Mouse (Mus musculus) hindbrain, embryonic 10.5 days (tissue): ENCODE results near the gene Vmn1r1. TPM values are rescaled to one million over a fixed set of nuclear protein-coding genes. Genes with fewer than 3 reads are reported as not detected.

Source experiments
- DNase-seq: peaks from one replicate; pipeline ENCODE4 v3.0.0-alpha.2; 2017; ENCODE audit warnings: low spot score
- H3K27ac ChIP-seq: fragments of 300-500 bp; sonication (generic); 2 replicates; pipeline ENCODE4 v1.5.1; 2016; ENCODE audit warnings: mild to moderate bottlenecking, moderate library complexity
- H3K27me3 ChIP-seq: fragments of 300-500 bp; sonication (generic); 2 replicates; pipeline ENCODE4 v1.6.1; 2016; ENCODE audit warnings: mild to moderate bottlenecking; ENCODE audit not compliant: poor library complexity, insufficient read depth, severe bottlenecking
- H3K36me3 ChIP-seq: fragments of 300-500 bp; sonication (generic); 2 replicates; pipeline ENCODE4 v1.6.1; 2016; ENCODE audit warnings: mild to moderate bottlenecking, moderate library complexity
- H3K4me1 ChIP-seq: fragments of 300-500 bp; sonication (generic); replicated peaks from 2 replicates; pipeline ENCODE4 v1.6.1; 2016; ENCODE audit warnings: mild to moderate bottlenecking
- H3K4me3 ChIP-seq: fragments of 300-500 bp; sonication (generic); 2 replicates; pipeline ENCODE4 v1.5.1; 2016; ENCODE audit warnings: mild to moderate bottlenecking, moderate library complexity
- H3K9me3 ChIP-seq: fragments of 300-500 bp; sonication (generic); 2 replicates; pipeline ENCODE4 v1.6.1; 2016; ENCODE audit warnings: mild to moderate bottlenecking, moderate library complexity
- WGBS: fragments of 180-500 bp; shearing (Covaris S2); methylation state at CpG from one replicate; pipeline ENCODE4 v1.1.7; 2016; 5-methylcytosine and 5-hydroxymethylcytosine counted together
- polyA plus RNA-seq: library from polyadenylated mRNA; unstranded; fragments of >200 nt; fragmentation: Nextera tagmentation; extraction: Ambion mirVana; gene quantifications from 2 replicates; pipeline ENCODE4 v1.2.1, GENCODE M21; 2016

Gene Vmn1r1
- polyA plus RNA-seq, 1 experiment from 2014 or later = not detected

- Histone ChIP-seq H3K4me1 (no peaks in the 10 kb centered on the region), H3K27ac (no peak overlapping the region), H3K4me3 (no peak overlapping the region), H3K36me3 (no peaks in the 10 kb centered on the region), H3K27me3 (no peaks in the 10 kb centered on the region), H3K9me3 (0 out of 2 replicates have a peak, but pooled peaks cover 3% of the 10 kb centered on the region)
- 87% methylated on average over 2 of the region's 2 CpGs for WGBS
- peak; percentile 20 for DNase-seq
Observed at GRCm38 (mm10) chr1:182149966-182150365, 14.3 kb downstream of the Vmn1r1 start.

- H3K4me1 ChIP-seq = no peaks in the 10 kb centered on the region
- 84% methylated on average over 7 of the region's 7 CpGs for WGBS
- no peak overlapping the region for H3K27ac ChIP-seq
- no peaks in the 10 kb centered on the region for H3K27me3 ChIP-seq
- 0 out of 2 replicates have a peak, but pooled peaks cover 3% of the 10 kb centered on the region for H3K9me3 ChIP-seq
- H3K4me3 ChIP-seq = no peak overlapping the region
- H3K36me3 ChIP-seq = no peaks in the 10 kb centered on the region
- DNase-seq = no peak
Observed at GRCm38 (mm10) chr1:182148864-182149514, 15.3 kb downstream of the Vmn1r1 start.

DNA sequence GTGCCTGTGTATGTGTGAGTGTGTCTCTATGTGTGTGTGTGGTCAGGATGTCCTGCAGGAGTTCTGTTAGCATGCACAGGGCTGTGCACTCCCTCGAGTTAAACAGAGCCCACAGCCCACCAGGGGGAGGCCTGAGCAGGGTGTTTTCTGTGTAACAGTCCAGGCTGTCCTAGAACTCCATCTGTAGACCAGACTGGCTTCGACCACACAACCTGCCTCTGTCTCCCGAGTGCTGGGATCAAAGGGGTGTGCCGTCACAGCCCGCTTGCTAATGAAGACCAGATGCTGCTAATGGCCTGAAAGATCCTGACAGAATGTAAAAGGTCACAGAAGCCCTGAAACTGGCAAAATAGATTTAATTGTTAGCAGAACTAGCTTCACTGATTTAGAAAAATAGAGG is 18.7 kb downstream of the Vmn1r1 start:
- no peaks in the 10 kb centered on the region for H3K27me3 ChIP-seq
- no peaks in the 10 kb centered on the region for H3K4me1 ChIP-seq
- peak; percentile 54 for DNase-seq
- H3K4me3 ChIP-seq = no peak overlapping the region
- no peaks in the 10 kb centered on the region for H3K36me3 ChIP-seq
- 0 out of 2 replicates have a peak, but pooled peaks cover 3% of the 10 kb centered on the region for H3K9me3 ChIP-seq
- 62% methylated on average over 5 of the region's 5 CpGs for WGBS
- no peak overlapping the region for H3K27ac ChIP-seq

- Histone ChIP-seq H3K4me3 (no peak overlapping the region), H3K9me3 (no peaks in the 10 kb centered on the region), H3K27me3 (0 out of 2 replicates have a peak, but pooled peaks cover 5% of the 10 kb centered on the region), H3K27ac (no peak overlapping the region), H3K4me1 (peaks cover 7% of the 10 kb centered on the region; the same call in 1 of the 2 replicates), H3K36me3 (no peaks in the 10 kb centered on the region)
- 74% methylated on average over 8 of the region's 8 CpGs for WGBS
- DNase-seq = no peak
Observed at GRCm38 (mm10) chr1:182143288-182143687, 21.0 kb downstream of the Vmn1r1 start.

GRCm38 (mm10) chr1:182142725-182143124 is 21.6 kb downstream of the Vmn1r1 start:
- 94% methylated on average over 13 of the region's 13 CpGs for WGBS
- no peak for DNase-seq

DNA sequence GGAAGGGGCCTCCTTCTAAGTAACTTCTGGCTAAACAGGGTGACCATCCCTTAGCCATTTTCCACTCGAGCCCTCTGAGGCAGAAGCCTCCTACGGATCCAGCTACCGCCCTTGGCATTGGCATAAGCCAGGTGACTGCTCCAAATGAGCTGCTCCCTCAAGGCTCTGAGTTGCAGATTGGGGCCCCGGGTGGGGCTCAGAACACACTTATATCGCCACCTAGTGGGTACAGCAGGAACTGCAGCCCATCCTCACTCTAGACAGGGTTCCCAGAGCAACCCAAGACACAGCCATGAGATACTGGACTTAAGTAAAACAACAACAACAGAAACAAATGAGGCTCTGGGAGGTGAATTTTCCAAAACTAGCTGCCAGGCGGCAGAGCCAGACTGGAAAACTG is 23.9 kb downstream of the Vmn1r1 start:
- H3K4me1 ChIP-seq = peaks cover 25% of the 10 kb centered on the region
- 1% methylated on average over 6 of the region's 6 CpGs for WGBS
- H3K4me3 ChIP-seq = no peak overlapping the region
- no peaks in the 10 kb centered on the region for H3K36me3 ChIP-seq
- no peaks in the 10 kb centered on the region for H3K9me3 ChIP-seq
- DNase-seq = peak; percentile 81
- no peak overlapping the region for H3K27ac ChIP-seq
- 0 out of 2 replicates have a peak, but pooled peaks cover 5% of the 10 kb centered on the region for H3K27me3 ChIP-seq

More at GRCm38 (mm10) chr1:182142725-182143124, 21.6 kb downstream of the Vmn1r1 start:
- no peaks in the 10 kb centered on the region for H3K36me3 ChIP-seq
- H3K4me1 ChIP-seq = peaks cover 7% of the 10 kb centered on the region; the same call in 1 of the 2 replicates
- H3K27ac ChIP-seq = no peak overlapping the region
- H3K27me3 ChIP-seq = 0 out of 2 replicates have a peak, but pooled peaks cover 5% of the 10 kb centered on the region
- H3K4me3 ChIP-seq = no peak overlapping the region
- H3K9me3 ChIP-seq = no peaks in the 10 kb centered on the region

- peaks cover 25% of the 10 kb centered on the region for H3K4me1 ChIP-seq
- no peak overlapping the region for H3K4me3 ChIP-seq
- WGBS = 38% methylated on average over 9 of the region's 9 CpGs
- H3K27me3 ChIP-seq = 0 out of 2 replicates have a peak, but pooled peaks cover 5% of the 10 kb centered on the region
- no peaks in the 10 kb centered on the region for H3K9me3 ChIP-seq
- no peak overlapping the region for H3K27ac ChIP-seq
- H3K36me3 ChIP-seq = no peaks in the 10 kb centered on the region
- no peak for DNase-seq
Observed at GRCm38 (mm10) chr1:182139937-182140336, 24.3 kb downstream of the Vmn1r1 start.

- H3K4me3 ChIP-seq = no peak overlapping the region
- 79% methylated on average over 8 of the region's 8 CpGs for WGBS
- no peaks in the 10 kb centered on the region for H3K9me3 ChIP-seq
- no peak overlapping the region for H3K27ac ChIP-seq
- no peak for DNase-seq
- H3K4me1 ChIP-seq = peaks cover 25% of the 10 kb centered on the region
- H3K27me3 ChIP-seq = 0 out of 2 replicates have a peak, but pooled peaks cover 5% of the 10 kb centered on the region
- no peaks in the 10 kb centered on the region for H3K36me3 ChIP-seq
Observed at GRCm38 (mm10) chr1:182138172-182138571, 26.1 kb downstream of the Vmn1r1 start.

DNA sequence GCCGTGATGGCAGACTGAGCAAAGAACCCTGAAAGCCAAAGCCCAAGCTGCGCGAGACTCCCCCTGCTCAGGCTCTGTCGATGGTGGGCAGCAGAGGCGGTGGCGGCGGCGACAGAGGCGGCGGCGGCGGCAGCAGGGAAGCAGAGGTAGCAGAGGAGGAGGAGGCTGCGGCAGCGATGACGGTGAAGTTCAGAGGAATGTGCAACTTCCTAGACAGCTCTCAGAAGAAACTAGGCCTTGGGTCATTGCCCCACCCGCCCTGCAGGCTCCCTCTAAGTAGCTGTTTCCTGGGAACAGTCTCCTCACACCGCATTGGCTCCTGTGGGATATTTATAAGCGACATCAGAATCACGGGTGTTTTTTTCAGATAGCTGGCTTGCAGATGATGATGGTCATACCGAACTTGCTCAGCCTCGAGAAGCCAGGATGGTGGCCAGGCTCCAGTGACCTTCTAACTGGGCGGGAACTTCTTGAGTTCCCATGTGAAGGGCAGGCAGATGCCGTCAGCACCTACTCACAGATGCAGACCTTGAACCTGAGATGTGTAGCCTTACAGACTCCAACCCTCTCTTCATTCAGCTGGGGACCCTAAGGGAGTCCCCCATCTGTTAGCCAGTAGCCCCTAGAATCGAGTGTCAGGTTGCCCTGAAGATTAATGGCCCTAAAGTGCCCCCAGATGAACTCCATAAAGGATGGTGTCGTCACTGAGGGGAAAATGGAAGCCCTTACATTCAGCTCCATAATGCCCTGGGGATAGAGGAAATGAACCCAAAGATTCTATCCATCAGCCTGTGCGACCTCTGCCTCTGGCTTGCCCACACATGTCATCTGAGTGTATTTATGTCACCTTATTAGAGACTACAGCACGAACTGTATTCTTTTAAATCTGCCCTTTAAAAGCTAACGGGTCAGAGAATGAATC is 26.8 kb downstream of the Vmn1r1 start:
- 60% methylated on average over 28 of the region's 28 CpGs for WGBS
- Histone ChIP-seq H3K4me3 (no peak overlapping the region), H3K36me3 (peaks cover 4% of the 10 kb centered on the region), H3K27me3 (0 out of 2 replicates have a peak, but pooled peaks cover 5% of the 10 kb centered on the region), H3K9me3 (no peaks in the 10 kb centered on the region), H3K4me1 (peaks cover 25% of the 10 kb centered on the region), H3K27ac (0 out of 2 replicates have a peak overlapping the region, but pooled peaks have one; percentile 3)
- DNase-seq = peak; percentile 19

- Histone ChIP-seq H3K9me3 (no peaks in the 10 kb centered on the region), H3K4me1 (peaks cover 7% of the 10 kb centered on the region), H3K27ac (no peak overlapping the region), H3K4me3 (no peak overlapping the region), H3K36me3 (peaks cover 49% of the 10 kb centered on the region), H3K27me3 (no peaks in the 10 kb centered on the region)
- 51% methylated on average over 2 of the region's 2 CpGs for WGBS
- no peak for DNase-seq
Observed at GRCm38 (mm10) chr1:182130830-182131229, 33.5 kb downstream of the Vmn1r1 start.

GRCm38 (mm10) chr1:182124924-182125368 is 39.3 kb downstream of the Vmn1r1 start:
- Histone ChIP-seq H3K4me1 (peaks cover 15% of the 10 kb centered on the region), H3K36me3 (peaks cover 26% of the 10 kb centered on the region), H3K9me3 (no peaks in the 10 kb centered on the region), H3K4me3 (peak overlapping the region; percentile 94), H3K27me3 (no peaks in the 10 kb centered on the region), H3K27ac (peak overlapping the region; percentile 90)
- WGBS = under 1% methylated on average over 33 of the region's 33 CpGs
- peak; percentile 86 for DNase-seq

DNA sequence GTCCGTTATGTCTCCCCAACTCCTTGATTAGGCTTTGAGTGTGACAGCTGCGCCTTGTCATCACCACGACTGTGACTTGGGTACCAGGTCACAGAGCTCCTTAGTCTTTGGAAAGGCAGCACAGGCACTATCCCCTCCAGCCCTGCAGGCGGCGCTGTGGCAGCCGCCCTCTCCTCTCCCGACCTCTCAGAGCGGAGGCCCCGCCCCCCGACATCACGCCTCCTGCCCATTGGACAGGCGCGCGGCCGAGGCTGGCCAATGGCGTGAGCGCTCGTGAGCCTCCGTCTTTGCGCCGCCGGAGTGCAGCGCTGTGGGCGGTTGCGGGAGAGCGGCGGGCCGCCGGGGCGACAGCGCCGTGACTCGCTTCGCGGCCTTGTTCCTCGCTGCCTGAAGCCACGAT is 39.8 kb downstream of the Vmn1r1 start, which contains the start of gene Srp9:
Gene Srp9, plus strand, starts transcription at position 232 of the 400 bp plus-strand sequence.
- Histone ChIP-seq H3K27ac (peak within 1 kb of the TSS; percentile 90), H3K9me3 (no peaks in the 10 kb centered on the region), H3K4me3 (peak within 1 kb of the TSS; percentile 94), H3K36me3 (peaks cover 22% of the 10 kb centered on the region), H3K4me1 (peaks cover 15% of the 10 kb centered on the region), H3K27me3 (no peaks in the 10 kb centered on the region)
- 1% methylated on average over 37 of the region's 37 CpGs for whole genome bisulfite sequencing
- peak; percentile 96 for DNase-seq
